Mouse (Mus musculus) layer of hippocampus, adult 18-20 months (tissue): ENCODE data around the gene Ttc21a. TPM values are rescaled to one million over a fixed set of nuclear protein-coding genes. Genes with fewer than 3 reads are reported as not detected.
A peak's percentile ranks its signal among the peaks of the same experiment; 100 is the strongest.

Experiments used
- DNase-seq, 2 experiments: peaks; one replicate each; pipeline ENCODE4 v3.0.0; 2022; ENCODE audit warnings: low spot score in 2 of 2
- total RNA-seq, 2 experiments: library from RNA; stranded (reverse); gene quantifications; 2 replicates each; pipeline ENCODE4 v1.2.3; 2021

Gene Ttc21a
- total RNA-seq, 2 experiments from 2014 or later: 0.71 to 1.2 TPM

DNA sequence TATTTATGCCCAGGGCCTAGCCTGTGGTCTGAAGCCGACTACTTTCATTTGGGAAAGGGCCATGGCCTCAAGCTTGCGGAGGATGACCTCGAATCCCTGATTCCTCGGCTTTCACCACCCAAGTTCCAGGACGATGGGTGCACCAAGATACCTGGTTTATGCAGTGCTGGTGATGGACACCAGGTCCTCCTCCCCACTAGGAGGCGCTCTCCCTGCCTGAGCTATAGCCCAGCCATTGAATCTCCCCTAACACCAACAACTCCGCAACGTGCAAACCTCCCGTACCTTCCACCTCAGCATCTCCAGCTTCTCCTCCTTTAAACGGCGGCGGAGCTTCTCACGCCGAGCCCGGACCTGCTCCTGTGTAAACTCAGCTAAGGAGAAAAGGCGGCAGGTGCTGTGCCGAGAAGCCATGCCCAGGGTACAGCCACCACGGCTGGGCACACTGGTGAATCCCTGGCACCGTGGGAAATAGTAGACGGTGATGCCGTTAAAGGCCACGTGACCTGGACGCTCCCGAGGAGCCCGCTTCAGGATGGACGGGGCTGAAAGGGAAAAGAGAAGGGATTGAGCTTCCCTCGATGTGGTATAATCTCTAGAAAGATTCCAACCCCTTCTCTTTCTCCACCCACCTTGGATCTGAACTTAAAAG, 36.6 kb downstream of the Ttc21a start:
- DNase-seq: no peak

DNA sequence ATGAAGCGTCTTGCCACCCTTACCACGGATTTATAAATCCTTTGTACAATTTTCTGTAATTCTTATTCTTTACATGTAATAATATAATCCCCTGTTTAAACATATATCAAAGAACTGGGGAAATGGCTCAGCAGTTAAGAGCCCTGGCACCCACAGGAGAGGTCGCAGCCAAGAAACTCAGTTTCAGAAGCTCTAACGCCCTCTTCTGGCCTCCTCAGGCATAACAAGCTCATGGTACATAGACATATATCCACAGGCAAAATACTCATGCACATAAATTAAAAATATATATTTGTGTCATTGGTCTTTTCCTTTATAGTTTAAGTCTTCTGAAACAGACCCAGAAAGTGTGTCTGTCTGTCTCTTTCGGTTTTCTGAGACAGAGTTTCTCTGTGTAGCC, 37.2 kb downstream of the Ttc21a start:
- no peak for DNase-seq

DNA sequence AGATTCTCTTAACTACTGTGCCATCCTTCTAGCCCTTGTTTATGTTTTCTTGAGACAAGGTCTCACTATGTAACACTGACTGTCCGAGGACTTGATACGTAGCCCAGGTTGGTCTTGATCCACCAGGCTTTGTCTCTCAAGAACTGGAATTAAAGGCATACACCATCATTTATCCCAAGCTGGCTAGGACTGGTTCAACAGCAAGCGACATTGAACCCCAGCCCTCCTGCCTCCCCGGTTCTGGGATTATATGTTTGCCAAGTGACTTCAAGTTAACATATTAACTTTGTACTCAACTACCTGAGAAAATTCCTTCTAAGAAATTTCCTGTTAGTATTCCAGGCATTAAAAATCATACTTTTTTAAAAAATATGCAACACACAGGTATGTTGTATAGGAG, 37.9 kb downstream of the Ttc21a start:
- no peak for DNase-seq

DNA sequence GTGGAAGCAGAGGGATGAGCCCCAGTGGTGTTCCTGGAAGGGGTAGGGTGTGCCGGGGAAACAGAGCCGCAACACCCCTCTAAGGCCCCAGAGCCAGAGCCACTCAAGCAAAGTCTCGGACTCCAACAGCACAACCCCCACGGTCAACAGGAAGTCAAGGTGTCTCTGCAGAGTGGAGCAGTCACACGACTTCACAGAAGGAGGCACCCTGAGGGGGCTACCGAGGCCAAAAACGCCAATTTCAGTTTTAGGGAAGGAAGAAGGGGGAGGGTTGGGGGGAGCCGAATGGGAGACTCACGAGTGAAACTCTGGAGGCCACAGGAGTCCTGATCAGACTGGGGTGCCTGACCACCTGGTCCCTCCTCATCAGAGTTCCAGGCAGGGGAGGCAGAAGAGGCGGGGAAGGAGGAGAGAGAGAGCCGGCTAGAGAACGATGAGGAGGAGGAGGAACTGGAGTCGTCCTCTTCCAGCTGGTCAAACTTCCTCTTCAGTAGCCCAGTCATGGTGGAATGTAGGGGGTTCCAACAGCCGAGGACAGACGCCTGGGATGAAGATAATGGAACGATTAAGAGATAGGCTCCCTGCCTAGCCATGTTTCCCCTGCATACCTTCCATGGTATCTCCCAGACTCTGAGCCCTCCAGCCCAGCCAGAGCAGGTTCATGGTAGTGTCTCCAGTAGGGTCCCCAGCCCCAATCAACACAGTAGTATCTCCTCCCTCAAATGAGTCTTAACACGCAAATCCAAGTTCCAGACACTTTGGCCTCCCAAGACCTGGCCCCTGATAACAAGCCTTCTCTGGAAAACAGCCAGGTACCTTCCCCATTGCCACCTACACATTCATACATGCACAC, 39.5 kb downstream of the Ttc21a start:
- DNase-seq: no peak

DNA sequence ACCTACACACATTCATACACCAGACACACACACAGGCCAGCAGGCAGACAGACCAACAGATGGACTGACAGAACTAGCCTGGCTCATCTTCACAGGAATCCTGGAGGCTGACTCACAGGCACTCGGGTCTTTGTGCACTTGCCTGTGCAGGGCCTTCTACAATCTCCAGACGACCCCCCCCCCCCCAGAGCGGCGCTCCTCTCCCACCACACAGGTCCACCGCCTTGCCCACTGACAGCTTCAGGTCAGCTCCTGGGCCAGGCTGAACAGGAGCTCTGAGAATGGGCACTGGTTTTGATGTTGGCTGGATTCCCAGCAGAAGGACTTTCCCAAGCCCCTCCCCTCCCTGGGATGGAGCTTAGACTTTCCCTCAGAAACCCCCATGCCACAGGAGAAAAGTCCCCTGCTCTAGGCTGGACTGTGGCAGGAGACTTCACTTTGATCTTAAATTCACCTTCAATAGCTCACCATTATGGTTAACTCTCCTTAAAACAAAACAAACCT, 40.2 kb downstream of the Ttc21a start:
- DNase-seq: peak in 1 of 2 experiments; percentile 68

DNA sequence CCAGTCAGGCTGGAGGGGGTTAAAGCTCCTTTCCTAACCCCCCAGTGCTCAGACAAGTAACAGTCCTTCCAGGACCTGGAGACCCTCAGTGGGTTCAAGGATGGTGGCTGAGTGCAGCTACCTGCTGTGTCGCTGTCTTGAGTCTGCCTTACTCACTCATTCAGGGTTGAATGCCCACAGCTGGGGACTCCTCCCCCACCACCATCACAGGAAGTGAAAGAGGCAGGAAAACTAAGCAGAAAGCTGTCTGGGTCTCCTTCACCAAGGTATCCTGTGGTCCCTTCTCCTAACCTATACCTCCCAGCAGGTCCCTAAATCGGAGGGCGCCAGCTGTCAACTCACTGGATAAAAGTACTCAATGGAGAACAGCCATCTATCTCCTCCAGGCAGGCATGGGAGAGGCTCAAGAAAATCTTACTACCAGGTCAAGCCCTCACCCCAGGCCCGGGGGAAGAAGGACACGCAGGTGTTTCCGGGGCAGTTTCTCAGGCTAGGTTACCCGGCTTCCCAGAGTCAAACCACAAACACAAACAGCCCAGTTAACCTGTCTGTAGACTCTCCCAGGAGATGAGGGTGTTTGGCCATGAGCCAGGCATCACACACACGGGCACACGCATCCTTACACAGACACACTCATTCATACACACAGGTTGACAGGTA, 40.9 kb downstream of the Ttc21a start:
- no peak for DNase-seq

DNA sequence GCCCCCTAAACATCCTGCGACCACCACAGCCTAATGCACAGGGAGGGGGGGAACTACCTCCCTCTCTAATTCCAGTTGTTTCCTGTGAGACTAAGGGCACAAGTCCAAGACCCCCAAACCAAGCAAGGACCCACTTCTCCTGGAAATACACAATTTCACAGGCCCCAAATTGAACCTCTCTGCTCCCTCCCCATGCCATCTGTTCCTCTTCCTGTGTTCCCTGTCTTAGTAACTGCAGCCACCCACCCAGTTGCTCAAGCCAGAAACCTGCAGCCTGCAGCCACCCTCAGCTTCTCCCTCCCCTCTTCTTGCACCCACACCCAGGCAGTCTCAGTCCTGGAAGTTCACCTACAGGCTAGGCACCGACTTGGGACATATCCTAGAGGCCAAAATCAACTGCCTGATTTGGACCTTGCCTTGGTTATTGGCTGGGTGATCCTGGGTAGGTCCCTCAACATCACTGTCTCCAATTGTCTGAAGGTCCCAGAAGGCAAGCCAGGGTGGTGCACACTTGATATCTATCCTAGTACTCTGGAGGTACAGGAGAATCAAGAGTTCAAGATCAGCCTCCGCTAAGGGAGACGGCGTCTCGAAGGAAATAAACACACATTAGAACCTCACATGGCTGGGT, 41.5 kb downstream of the Ttc21a start:
- peak; percentile 60 to 80 for DNase-seq

DNA sequence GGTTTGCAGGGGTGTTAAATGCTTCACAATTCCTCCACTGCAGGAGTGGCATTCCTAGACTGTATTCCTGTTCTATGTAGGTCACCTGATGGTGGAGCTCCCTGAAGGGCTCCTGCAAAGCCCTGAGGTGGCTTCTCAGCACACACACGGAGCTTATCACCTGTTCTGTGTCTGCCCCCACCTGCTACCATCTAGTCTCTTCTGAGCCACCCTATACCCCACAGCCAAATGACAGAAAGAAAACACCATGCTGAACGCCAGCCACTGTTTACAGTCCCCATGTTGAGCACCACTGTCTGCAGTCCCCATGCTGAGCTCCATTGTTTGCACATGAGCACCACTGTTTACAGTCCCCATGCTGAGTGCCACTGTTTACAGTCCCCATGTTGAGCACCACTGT, 42.3 kb downstream of the Ttc21a start:
- no peak for DNase-seq

DNA sequence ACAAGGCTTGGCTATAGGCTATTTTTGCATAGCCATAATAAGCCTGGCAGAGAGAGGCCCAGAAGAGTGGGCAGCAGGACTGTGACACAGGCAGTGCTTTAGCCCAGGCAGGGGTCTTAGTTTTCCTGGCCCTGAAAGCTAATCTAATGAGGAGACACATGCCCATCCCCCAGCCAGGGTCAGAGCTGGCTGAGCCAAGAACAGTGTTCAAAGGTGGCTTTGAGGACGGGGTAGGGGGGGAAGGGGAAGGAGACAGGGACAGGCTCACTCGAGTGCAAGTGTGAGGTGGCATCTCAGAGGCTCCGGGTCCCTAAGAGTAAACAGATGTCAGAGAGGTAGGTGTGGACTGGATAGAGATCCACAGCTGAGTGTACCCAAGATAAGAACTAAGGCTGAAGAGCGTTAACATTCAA, 43.4 kb downstream of the Ttc21a start:
- DNase-seq: no peak

DNA sequence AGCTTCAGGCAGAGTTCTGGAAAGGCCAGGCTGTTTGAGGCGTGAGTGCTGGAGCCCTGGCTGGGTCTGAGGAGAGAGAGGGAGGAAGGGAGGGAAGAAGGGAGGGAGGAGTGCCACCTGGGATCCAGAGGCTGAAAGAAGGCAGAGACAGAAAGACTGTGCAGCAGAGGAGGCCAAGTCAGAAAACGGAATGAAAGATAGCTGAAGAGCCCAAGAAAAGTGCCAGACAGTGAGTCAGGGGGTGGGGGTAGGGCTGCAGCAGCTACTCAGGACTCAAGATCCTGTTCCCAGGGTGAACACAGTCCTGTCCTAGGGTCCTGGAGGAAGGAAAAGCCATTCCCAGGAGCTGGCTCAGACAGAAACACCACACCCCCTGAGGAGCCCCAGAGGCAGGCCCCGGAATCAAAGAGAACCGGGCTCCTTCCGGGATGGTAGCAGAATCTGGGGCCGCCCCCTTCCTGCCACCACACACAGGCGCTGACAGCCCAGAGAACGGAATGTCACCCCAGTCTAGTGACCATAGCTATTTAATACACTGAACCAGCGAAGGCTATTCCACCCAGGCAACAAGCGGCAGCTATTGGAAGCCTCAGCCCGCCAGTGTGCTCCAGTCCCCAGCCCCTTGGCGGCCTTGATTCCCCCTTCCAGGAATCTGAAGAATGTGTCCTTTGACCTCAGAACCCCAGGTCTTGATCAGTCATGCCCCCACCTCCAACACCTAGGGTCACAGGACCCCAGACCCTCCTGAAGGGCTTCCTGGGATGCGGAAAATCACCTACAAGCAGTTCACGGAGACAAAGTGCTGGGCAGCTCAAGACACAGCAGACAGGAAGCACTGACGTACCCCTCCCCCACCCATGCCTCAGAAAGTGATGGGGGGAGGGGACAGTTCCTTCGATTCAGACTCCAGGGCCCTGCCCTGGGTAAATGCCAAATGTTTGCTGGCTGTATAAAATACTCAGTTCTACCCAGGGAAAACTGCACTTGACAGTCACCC, 44.1 kb downstream of the Ttc21a start:
- DNase-seq: no peak

DNA sequence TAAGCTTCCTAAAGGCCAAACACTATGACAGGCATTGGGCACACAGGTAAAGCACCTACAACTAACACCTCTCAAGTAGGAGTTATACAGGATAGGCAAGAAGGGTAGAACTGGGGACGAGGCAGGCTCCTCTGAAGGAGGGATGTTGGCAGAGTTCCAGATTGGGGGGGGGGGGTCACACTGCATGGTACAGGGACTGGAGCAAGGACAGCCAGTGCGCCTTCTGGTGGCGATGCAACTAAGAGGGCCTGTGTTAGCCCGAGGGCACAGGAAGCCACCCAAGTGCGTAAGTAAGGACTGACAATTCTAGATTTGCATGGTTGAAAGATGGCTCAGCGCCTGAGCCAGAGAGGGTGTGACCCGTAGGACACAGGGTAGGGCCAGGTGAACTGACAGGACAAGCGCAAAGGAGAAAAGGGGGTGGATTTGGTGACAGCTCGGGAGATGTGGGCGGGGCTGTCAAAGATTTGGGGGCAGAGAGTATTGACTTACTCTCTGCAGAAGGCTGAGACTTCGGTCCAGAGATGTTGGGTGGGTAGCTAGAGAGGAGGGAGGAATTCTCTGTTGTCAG, 44.9 kb downstream of the Ttc21a start:
- no peak for DNase-seq

DNA sequence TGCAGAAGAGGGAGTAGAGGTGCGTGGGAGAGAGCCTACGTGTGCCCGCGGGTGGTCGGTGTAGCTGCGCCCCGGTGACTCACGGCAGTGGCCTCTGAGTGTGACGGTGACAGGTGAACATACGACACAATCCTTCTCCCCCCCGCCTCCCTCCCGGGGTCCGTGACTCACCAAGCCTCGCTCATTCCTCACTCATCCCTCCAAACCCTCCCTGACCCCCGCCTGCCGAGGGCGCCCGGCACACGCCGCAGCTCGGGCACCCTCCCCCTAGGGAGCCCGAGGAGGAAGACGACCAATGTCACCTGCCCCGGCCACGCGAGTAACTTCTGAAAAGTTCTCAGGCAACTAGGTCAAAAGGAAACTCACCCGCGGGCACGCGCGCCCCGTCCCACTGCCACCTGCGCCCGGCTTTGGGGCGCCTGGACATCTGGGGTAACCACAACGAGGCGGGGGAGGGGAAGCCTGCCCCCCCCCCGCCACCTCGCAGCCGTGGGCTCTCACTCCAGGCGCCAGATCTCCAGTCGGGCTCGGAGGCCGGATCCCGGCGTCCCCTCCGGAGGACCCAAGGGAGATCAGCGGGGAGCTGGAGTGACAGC, 45.6 kb downstream of the Ttc21a start:
- DNase-seq: no peak

DNA sequence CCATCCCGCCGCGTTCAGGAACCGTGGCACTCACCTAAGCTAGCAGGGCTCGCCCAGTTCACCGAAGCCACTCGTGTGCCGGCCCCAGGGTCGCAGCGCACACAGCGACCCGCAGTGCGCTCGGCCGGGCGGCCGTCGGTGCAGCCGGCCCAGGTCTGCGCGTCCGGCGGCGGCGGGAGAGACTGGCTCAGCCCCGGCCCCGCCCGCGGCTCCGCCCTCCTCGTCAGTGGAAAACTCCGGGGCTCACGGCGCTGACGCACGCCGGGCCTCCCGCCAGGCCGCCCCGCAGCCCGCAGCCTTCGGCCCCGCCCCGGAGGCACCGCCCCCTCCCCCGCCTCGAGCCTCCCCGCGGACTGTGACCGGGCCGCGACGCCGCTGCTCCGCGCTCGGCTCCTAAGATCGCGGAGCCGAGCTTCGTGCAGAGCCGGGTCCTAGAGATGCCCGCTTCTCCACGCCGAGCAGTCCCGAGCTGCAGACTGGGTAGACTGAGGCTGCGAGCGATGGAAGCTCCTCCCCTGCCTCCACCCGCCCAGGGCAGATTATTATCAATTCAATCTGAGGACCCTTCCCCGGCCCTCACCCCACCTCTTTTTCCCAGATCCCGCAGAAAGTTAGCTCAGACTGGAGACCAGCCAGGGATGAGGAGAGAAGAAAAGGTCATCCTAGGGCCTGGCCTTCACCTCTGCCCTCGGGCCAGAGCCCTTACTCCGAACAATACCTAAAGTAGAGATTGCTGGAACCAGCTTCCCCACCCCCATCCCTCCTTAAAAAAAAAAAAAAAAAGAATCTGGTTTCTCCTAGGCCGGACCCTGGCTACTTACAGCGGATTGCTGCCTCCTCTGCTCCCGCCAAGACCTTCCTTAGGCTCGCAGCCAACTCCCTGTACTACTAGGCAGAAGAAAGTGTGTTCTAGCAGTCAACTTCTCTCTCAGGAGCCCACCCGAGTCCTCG, 46.5 kb downstream of the Ttc21a start:
- peak; percentile 83 to 89 for DNase-seq

DNA sequence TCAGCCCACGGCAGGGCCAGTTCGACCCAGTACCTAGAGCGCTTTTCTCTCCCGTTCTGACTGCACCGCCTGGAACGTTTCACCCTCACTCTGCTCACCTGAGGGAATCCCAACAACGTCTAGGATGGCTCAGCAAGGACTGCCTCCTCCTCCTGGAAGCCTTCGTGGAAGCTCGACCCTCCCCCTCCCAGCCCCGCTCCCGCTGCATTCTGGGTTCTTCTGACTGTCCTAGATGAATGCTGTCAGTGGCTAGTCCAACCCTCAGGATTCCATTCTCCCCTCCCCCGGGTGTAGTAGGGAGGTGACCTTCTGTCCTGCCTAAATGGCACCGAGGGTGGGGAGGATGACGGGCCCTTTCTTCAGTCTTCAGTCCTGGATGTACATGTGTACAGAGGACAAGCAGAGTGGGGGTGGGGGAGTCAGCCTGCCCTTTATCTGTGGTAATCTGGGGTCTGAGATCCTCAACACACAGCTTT, 47.2 kb downstream of the Ttc21a start, which contains the start of gene Csrnp1:
TSS of gene Csrnp1 (minus strand) at position 123 of the 476 bp plus-strand sequence.
- DNase-seq: no peak

DNA sequence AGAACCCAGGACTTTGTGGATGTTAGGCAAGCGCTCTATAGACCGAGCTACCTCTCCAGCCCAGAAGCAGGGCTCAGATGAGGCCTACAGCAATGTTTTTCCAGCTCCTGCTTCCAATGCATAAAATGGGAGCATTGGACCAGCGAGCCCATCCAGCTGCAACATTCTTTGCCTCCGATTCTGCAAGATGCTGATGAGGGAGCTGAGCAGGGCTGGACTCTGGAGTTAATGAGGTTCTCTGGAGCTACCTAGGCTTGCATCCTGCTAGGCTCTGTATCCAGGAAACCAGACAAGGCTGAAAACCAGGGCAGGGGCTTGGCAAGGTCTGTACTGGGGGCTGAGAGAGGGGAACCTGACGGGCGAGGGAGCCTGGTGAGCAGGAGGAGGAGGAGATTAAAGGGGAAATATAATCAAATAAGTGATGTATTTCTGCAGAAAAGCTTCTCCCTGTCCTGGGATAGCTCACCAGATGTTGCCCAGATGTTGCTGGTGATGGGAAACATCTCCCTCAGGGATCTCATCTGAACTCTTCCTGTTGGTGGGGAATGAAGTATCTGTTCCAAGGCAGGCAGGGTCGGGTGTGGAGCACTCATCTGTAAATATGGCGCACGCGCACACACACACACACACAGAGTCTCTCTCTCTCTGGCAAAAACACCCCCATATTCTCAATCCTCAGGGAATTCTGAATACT, 48.6 kb downstream of the Ttc21a start:
- DNase-seq: no peak

DNA sequence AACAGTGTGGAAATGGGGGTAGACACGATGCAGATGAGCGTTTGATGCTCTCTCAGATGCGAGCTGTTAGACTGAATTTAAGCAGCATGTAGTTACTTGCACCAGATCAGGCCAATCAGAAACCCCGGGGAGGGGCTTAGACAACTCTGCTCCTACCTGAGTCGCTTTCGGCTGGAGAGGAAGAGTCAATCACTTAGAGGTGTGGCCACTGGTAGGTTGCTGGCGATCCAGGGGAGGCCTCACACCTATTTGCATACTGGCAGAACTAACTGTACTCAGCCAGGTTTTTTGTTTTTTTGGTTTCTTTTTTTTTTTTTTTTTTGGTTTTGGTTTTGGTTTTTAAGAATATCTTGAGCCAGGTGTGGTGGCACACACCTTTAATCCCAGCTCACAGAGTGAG, 50.9 kb downstream of the Ttc21a start:
- DNase-seq: no peak

DNA sequence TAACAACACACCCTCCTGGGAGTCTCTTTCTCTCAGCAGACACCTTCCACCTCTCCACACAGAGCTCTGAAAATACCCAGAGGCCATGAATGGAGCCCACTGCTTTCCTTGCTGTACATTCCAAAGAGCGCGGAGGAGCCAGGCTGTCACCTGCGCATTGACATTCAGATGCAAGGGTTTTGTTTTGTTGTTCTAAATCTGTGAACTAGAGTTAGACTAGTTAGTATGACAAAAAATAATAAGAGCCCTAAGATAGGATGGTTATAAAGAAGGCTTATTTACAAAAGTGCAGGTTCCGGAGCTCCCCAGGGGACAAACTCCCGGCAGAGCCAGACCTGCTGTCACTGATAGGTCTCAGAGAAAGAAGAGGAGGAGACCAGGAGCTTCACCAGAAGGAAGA, 53.9 kb downstream of the Ttc21a start:
- no peak for DNase-seq
